Mouse (Mus musculus) bone marrow macrophage, adult 2 months (primary cell): ENCODE data around the gene Cotl1. TPM values are rescaled to one million over a fixed set of nuclear protein-coding genes. Genes with fewer than 3 reads are reported as not detected.
A peak's percentile ranks its signal among the peaks of the same experiment; 100 is the strongest.

ENCODE experiments used
- H3K27ac ChIP-seq: 2 replicates; pipeline ENCODE4 v1.5.1; 2012; ENCODE audit warnings: low read depth, low read length; ENCODE audit not compliant: insufficient read depth
- H3K4me1 ChIP-seq: 2 replicates; pipeline ENCODE4 v1.6.1; 2012; ENCODE audit warnings: low read length; ENCODE audit not compliant: control insufficient read depth, insufficient read depth
- H3K4me3 ChIP-seq: 2 replicates; pipeline ENCODE4 v1.5.1; 2012; ENCODE audit warnings: mild to moderate bottlenecking, low read length, moderate library complexity; ENCODE audit not compliant: insufficient read depth
- CTCF ChIP-seq: IDR thresholded peaks from 2 replicates; pipeline ENCODE4 v1.5.1; 2012; ENCODE audit warnings: low read depth, mild to moderate bottlenecking, low read length, moderate library complexity
- POLR2A ChIP-seq: IDR thresholded peaks from 2 replicates; pipeline ENCODE4 v1.6.1; 2012; ENCODE audit warnings: mild to moderate bottlenecking, low read depth, low read length, borderline replicate concordance
- polyA plus RNA-seq: library from polyadenylated mRNA; stranded (reverse); fragments of >200 nt; gene quantifications from 2 replicates; pipeline ENCODE4 v1.2.4, GENCODE M21; 2012; ENCODE audit not compliant: missing spikeins, insufficient read depth, insufficient read length

Cotl1 gene
- polyA plus RNA-seq, 1 experiment = 492 TPM

DNA sequence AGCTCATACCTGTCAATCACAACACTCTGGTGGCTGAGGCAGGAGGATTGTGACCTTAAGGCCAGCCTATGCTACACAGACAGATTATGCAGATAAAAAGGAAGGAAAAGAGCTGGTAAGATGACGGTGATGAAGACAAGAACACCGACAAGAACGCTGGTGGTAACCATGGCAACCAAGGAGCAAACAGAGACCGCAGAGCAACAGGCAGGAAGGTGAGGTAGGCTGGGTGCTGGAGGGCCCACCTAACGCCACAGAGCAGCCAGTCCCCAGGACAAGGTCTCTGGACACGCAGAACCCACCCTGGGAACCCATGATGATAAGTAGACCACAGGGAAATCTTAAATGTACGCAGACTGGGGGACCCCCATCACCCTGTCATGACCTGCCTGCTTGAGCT is 9.8 kb downstream of the Cotl1 start:
- H3K4me1 ChIP-seq = peaks cover 66% of the 10 kb centered on the region
- H3K27ac ChIP-seq = no peak overlapping the region
- TF ChIP-seq CTCF (no peak), POLR2A (no peak)

DNA sequence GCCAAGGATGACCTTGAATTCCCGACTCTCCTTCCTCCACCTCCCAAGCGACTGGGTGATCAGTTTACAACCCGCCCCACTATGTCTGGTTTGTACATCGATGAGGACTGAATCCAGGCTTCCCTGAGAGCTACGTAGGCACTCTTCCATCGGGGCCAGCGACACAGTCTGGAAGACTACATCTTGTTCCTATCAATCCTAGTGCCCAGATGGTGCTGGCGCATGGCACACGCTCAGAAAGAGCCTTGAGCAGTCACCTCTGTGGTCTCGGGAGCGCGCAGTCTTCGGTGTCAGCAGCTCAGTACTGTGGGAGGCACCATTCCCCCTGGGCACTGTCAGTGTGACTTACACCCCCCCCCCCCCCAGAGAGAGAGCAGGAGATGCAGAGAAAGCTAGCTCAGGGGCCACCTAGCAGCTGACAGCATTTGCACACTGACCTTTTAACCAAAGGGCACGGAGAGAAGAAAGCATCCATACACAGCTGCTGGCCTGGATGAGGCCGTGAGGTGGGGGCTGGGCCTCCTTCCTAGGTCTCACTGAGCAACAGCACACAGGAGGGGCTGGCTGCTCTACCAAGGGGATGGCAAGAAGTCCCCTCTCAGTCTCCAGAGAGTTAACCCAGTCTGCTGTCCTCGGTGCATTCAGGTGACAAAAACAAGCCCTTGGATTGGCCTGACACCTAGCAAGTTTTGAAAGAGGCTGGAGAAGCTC is 10.3 kb downstream of the Cotl1 start:
- Histone ChIP-seq H3K27ac (no peak overlapping the region), H3K4me1 (peaks cover 72% of the 10 kb centered on the region), H3K4me3 (no peak overlapping the region)
- TF ChIP-seq POLR2A (no peak), CTCF (no peak)

More for the DNA sequence above, 9.8 kb downstream of the Cotl1 start:
- H3K4me3 ChIP-seq = no peak overlapping the region

DNA sequence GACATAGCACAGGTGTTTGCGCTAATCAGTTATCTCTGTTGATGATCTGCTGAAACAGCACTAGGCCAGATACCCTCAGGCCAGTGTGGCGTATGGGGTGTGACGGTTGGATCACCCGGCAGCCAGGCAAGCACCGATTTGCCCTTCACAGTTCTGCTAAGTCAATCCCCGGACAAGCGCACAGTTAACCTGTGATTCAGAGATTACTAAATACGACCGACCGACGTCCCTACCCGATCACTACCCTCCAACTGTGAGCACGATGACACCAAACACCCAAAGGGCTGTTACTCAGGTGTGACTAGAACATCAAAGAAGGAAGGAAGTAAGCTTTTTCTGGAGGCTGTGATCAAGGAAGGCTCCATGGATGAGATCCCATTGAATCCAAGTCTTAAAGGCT is 10.9 kb downstream of the Cotl1 start:
- peaks cover 74% of the 10 kb centered on the region for H3K4me1 ChIP-seq
- H3K4me3 ChIP-seq = no peak overlapping the region
- no peak for TF ChIP-seq CTCF
- no peak for TF ChIP-seq POLR2A
- H3K27ac ChIP-seq = no peak overlapping the region

DNA sequence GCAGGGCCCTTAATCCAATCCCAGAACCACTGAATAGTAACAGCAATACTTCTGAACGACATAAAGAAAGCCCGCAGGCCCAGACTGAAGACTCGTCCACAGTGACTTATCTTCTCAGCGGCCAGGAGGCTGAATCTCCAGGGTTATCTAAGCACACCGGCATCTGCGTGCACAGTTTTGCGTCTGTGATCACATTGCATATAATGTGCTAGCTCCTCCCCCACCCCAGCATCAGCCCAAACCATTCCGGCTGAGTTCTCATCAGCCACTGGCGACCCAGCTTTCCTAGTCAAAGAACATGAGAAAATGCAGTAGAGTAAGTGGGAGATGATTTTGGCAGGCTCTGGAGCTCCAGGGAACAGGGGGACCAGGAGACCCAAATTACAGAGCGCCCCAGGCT is 11.3 kb downstream of the Cotl1 start:
- Histone ChIP-seq H3K4me1 (peaks cover 78% of the 10 kb centered on the region), H3K4me3 (no peak overlapping the region), H3K27ac (no peak overlapping the region)
- no peak for TF ChIP-seq CTCF
- no peak for TF ChIP-seq POLR2A

DNA sequence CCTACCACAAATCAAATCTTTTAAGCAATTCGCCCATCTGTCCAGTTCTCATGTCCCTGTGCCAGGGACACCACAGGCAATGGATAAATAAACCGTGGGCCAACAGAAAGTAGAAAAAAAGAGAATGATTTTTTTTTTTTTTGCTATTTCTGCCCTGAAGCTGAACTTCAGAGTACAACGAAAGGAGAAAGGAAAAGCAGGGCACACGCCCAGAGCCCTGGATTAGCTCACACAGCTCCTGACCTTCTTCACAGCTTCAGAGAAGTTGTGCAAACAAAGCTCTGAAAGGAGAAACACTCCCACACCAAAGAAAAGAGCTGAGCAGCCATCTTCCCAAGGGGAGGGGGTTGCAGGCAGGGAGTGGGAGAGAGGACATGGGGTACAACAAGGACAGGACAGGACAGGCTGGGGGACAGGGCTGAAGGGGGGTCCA is 12.6 kb downstream of the Cotl1 start:
- peaks cover 77% of the 10 kb centered on the region for H3K4me1 ChIP-seq
- H3K4me3 ChIP-seq = 0 out of 2 replicates have a peak overlapping the region, but pooled peaks have one; percentile 3
- peak overlapping the region; percentile 85 for H3K27ac ChIP-seq
- no peak for TF ChIP-seq POLR2A

DNA sequence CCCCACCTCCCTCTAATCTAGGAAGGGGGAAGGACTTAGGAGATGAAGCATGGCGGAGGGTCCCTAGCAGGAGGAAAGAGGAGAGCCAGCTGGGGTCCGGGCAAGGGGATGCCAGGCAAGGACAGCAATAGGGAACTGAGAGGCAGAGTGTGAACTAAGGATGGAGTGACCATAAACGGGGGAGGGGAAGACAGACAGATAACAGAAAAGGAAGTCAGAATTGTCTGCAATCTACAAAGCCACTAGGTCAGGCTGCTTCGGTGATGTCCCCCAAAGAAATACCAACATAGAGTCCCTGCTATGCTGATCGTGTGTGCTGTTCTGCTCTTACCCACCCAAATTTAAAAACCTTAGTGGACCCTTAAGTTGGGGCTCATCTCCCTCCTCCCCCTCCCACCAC is 13.4 kb downstream of the Cotl1 start:
- Histone ChIP-seq H3K27ac (peak overlapping the region; percentile 85), H3K4me1 (peaks cover 69% of the 10 kb centered on the region), H3K4me3 (peak overlapping the region; percentile 16; the same call in 1 of the 2 replicates)
- TF ChIP-seq POLR2A (no peak), CTCF (no peak)

DNA sequence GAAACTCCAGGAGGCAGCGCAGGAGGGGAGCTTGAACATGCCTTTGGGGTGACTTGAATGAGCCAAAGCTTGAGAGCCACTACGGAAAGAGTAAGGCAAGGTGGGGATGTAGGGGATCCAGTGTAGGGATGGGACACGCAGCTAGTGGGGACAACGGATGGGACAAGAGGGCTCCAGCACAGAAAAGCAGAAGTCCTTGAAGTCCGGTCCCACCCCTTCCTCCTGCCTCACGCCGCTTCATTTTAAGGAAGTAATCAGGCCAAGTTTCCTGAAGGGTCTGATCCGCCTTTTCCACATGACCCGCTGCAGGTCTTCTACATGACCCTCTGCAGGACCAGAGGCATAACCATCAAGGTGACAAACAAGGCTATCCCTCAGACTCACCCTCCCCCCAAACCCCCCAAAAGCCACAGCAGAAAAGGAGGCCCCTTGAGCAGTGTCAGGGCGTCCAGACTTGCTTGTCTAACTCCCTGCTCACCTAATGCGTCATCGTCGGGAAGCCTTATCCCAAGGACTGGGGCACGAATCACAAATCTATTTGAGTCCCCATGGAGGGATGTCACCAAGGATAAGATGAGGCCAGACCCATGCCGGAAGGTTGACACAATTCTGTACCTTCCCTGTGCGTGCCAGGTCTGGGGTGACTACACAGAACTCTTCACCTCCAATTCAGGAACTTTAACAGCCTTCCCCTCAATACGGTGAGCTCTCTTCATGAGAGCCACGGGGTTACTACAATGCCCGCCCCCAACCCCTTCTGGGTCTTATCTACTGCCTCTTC is 14.2 kb downstream of the Cotl1 start:
- Histone ChIP-seq H3K4me3 (peak overlapping the region; percentile 16), H3K4me1 (peaks cover 61% of the 10 kb centered on the region), H3K27ac (peak overlapping the region; percentile 96)
- TF ChIP-seq POLR2A (no peak), CTCF (no peak)

DNA sequence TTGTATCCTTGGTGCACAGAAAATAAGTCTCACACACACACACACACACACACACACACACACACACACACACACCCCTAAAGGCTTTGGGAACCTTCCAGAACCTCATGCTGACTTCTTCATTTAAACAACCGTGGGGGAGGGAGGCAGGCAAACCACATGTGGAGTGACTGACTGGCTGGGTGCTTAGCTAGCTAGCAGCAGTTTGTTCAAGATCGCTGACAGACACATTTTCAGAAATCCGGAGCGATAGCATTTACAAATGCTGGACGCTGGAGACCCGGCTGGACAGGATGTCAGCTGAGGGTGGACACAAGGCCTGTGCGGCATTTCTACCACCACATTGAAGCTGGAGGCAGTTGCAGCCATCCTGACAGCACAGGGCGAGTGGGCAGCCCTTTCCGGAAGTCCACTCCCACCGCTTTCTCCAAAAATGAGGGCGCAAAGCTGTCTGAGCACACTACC is 15.5 kb downstream of the Cotl1 start:
- H3K27ac ChIP-seq = peak overlapping the region; percentile 96
- 0 out of 2 replicates have a peak overlapping the region, but pooled peaks have one; percentile 4 for H3K4me3 ChIP-seq
- no peak for TF ChIP-seq CTCF
- TF ChIP-seq POLR2A = no peak
- H3K4me1 ChIP-seq = peaks cover 51% of the 10 kb centered on the region

DNA sequence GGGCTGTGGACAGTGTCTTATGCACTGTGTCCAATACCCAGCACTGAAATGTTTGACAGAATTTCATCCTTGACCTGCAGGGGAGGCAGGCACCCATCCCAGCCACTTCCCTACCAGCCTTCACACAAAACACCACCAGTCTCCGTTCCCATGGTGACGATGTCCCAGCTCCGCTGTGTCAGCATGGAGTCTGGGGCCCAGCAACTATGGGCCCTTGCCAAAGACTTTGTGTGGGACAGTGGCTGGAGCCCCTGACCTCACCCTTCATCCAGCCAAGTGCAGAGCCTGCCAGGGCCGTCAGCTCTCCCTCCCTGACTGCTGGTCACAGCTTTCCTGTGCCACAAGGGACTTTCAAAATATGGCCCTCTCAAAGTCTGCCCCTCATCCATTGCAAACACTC is 16.2 kb downstream of the Cotl1 start:
- Histone ChIP-seq H3K27ac (peak overlapping the region; percentile 58), H3K4me3 (no peak overlapping the region), H3K4me1 (peaks cover 51% of the 10 kb centered on the region)
- TF ChIP-seq CTCF (no peak), POLR2A (no peak)

DNA sequence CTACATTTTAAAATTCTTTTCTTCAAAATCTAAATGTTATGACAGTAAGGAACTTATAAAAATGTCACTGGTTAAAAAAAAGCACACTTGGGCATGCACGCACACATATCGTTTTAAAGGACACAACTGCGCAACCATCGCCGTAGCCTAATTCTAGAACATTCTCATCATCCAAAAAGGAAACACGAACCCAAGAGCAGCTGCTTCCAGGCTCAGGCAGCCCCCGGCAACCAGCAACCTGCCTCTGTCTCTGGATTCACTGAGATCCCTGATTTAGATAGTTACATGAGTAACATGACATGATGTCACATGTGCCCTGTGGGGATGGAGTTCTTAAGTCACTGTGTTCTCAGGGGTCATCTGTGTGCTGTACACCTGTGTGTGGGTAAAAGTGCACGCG is 17.1 kb downstream of the Cotl1 start:
- no peak overlapping the region for H3K27ac ChIP-seq
- H3K4me1 ChIP-seq = peaks cover 43% of the 10 kb centered on the region
- TF ChIP-seq CTCF = no peak
- TF ChIP-seq POLR2A = no peak
- no peak overlapping the region for H3K4me3 ChIP-seq
